Mouse (Mus musculus) liver, embryonic 14.5 days (tissue): ENCODE results near the gene Tcte1.

ENCODE experiments used
- CTCF ChIP-seq: IDR thresholded peaks from 2 replicates; pipeline ENCODE4 v1.5.1; 2016; ENCODE audit warnings: antibody characterized with exemption, low read depth, control low read depth
- EP300 ChIP-seq: IDR thresholded peaks from 2 replicates; pipeline ENCODE4 v1.6.1; 2016; ENCODE audit warnings: antibody characterized with exemption, low read depth

GRCm38 (mm10) chr17:45505941-45506465, 17.2 kb upstream of the Tcte1 start:
- no peak for TF ChIP-seq CTCF
- TF ChIP-seq EP300: no peak
